Mouse (Mus musculus) small intestine, adult 2 months (tissue): ENCODE results near the gene Rcbtb2. TPM values are rescaled to one million over a fixed set of nuclear protein-coding genes. Genes with fewer than 3 reads are reported as not detected.

Source experiments
- H3K27ac ChIP-seq: fragments of 200-500 bp; 2 replicates; pipeline ENCODE4 v1.5.1; 2012; ENCODE audit warnings: low read depth, low read length, control low read depth, inconsistent platforms; ENCODE audit not compliant: insufficient read depth
- H3K27me3 ChIP-seq: fragments of 200-500 bp; 2 replicates; pipeline ENCODE4 v1.6.1; 2012; ENCODE audit warnings: mild to moderate bottlenecking, moderate library complexity, low read length, inconsistent platforms; ENCODE audit not compliant: control insufficient read depth, insufficient read depth
- H3K36me3 ChIP-seq: fragments of 200-500 bp; 2 replicates; pipeline ENCODE4 v1.6.1; 2012; ENCODE audit warnings: mild to moderate bottlenecking, low read length, control low read depth, inconsistent platforms; ENCODE audit not compliant: control insufficient read depth, insufficient read depth
- H3K4me1 ChIP-seq: fragments of 200-500 bp; 2 replicates; pipeline ENCODE4 v1.6.1; 2012; ENCODE audit warnings: low read length, inconsistent platforms, mixed read lengths; ENCODE audit not compliant: control insufficient read depth, insufficient read depth, insufficient read length
- H3K4me3 ChIP-seq: fragments of 200-500 bp; 2 replicates; pipeline ENCODE4 v1.5.1; 2012; ENCODE audit warnings: low read depth, mild to moderate bottlenecking, control low read depth, inconsistent platforms, low read length, moderate library complexity
- CTCF ChIP-seq: fragments of 200-500 bp; IDR thresholded peaks from 2 replicates; pipeline ENCODE4 v1.5.1; 2012; ENCODE audit warnings: low read depth, mild to moderate bottlenecking, control low read depth, inconsistent platforms, low read length, moderate library complexity, mixed read lengths; ENCODE audit not compliant: insufficient replicate concordance, insufficient read length; ENCODE audit errors: extremely low read depth
- POLR2A ChIP-seq: fragments of 200-500 bp; IDR thresholded peaks from 2 replicates; pipeline ENCODE4 v1.6.1; 2012; ENCODE audit warnings: low read depth, mild to moderate bottlenecking, control low read depth, inconsistent platforms, low read length, moderate library complexity
- WGBS: fragments of 180-500 bp; shearing (Covaris S2); methylation state at CpG from one replicate; pipeline ENCODE4 v1.1.7; 2018; 5-methylcytosine and 5-hydroxymethylcytosine counted together
- polyA plus RNA-seq: library from polyadenylated mRNA; depleted of rRNA; stranded (reverse); fragments of >200 nt; gene quantifications from 2 replicates; pipeline ENCODE4 v1.2.3, GENCODE M21; 2012

The Rcbtb2 gene
- polyA plus RNA-seq, 1 experiment = 10.1 TPM

GRCm38 (mm10) chr14:73148125-73148524 lies 25.3 kb downstream of the Rcbtb2 start:
- peaks cover 6% of the 10 kb centered on the region; the same call in 1 of the 2 replicates for H3K4me1 ChIP-seq
- no peak overlapping the region for H3K27ac ChIP-seq
- no peaks in the 10 kb centered on the region for H3K27me3 ChIP-seq
- H3K4me3 ChIP-seq = no peak overlapping the region
- TF ChIP-seq CTCF (no peak), POLR2A (no peak)
- WGBS = 76% methylated on average over 3 of the region's 3 CpGs
- H3K36me3 ChIP-seq = peaks cover 5% of the 10 kb centered on the region

- no peaks in the 10 kb centered on the region for H3K27me3 ChIP-seq
- H3K4me1 ChIP-seq = no peaks in the 10 kb centered on the region
- peaks cover 14% of the 10 kb centered on the region for H3K36me3 ChIP-seq
- TF ChIP-seq CTCF = no peak
- TF ChIP-seq POLR2A = no peak
- H3K27ac ChIP-seq = no peak overlapping the region
- no peak overlapping the region for H3K4me3 ChIP-seq
- 96% methylated on average over 5 of the region's 5 CpGs for WGBS
These were observed 38.5 kb downstream of the Rcbtb2 start for GRCm38 (mm10) chr14:73161303-73161702.

- no peak for TF ChIP-seq POLR2A
- TF ChIP-seq CTCF = no peak
- WGBS = 87% methylated on average over 13 of the region's 13 CpGs
- H3K4me3 ChIP-seq = no peak overlapping the region
- H3K27me3 ChIP-seq = no peaks in the 10 kb centered on the region
- H3K36me3 ChIP-seq = peaks cover 17% of the 10 kb centered on the region
- no peaks in the 10 kb centered on the region for H3K4me1 ChIP-seq
- no peak overlapping the region for H3K27ac ChIP-seq
These were observed 39.5 kb downstream of the Rcbtb2 start for GRCm38 (mm10) chr14:73162192-73162800.

- Histone ChIP-seq H3K4me1 (no peaks in the 10 kb centered on the region), H3K36me3 (peaks cover 17% of the 10 kb centered on the region), H3K27ac (no peak overlapping the region), H3K27me3 (no peaks in the 10 kb centered on the region), H3K4me3 (no peak overlapping the region)
- no peak for TF ChIP-seq CTCF
- WGBS = 89% methylated on average over 10 of the region's 10 CpGs
These were observed 40.6 kb downstream of the Rcbtb2 start for GRCm38 (mm10) chr14:73163363-73163998.

- TF ChIP-seq POLR2A = no peak
- no peak for TF ChIP-seq CTCF
- Histone ChIP-seq H3K36me3 (peaks cover 17% of the 10 kb centered on the region), H3K27me3 (no peaks in the 10 kb centered on the region), H3K27ac (no peak overlapping the region), H3K4me1 (no peaks in the 10 kb centered on the region), H3K4me3 (no peak overlapping the region)
- WGBS = 87% methylated on average over 6 of the region's 6 CpGs
These were observed 42.3 kb downstream of the Rcbtb2 start for GRCm38 (mm10) chr14:73165136-73165535.

GRCm38 (mm10) chr14:73168605-73169004 lies 45.8 kb downstream of the Rcbtb2 start:
- Histone ChIP-seq H3K4me3 (no peak overlapping the region), H3K4me1 (peaks cover 6% of the 10 kb centered on the region), H3K27me3 (no peaks in the 10 kb centered on the region), H3K36me3 (peaks cover 12% of the 10 kb centered on the region), H3K27ac (no peak overlapping the region)
- WGBS = 88% methylated on average over 6 of the region's 6 CpGs
- no peak for TF ChIP-seq CTCF
- TF ChIP-seq POLR2A = no peak

- Histone ChIP-seq H3K4me3 (no peak overlapping the region), H3K27ac (no peak overlapping the region), H3K4me1 (peaks cover 19% of the 10 kb centered on the region), H3K27me3 (no peaks in the 10 kb centered on the region), H3K36me3 (peaks cover 10% of the 10 kb centered on the region)
- TF ChIP-seq POLR2A = no peak
- WGBS = 83% methylated on average over 13 of the region's 13 CpGs
These were observed 47.3 kb downstream of the Rcbtb2 start for GRCm38 (mm10) chr14:73169926-73170844.
